Mouse (Mus musculus) embryonic facial prominence, embryonic 12.5 days (tissue): ENCODE data around the gene Mef2d. TPM values are rescaled to one million over a fixed set of nuclear protein-coding genes. Genes with fewer than 3 reads are reported as not detected.
"Not testable (repeated sequence)": the region's sequence is repeated elsewhere in the genome, so short reads cannot be mapped to it uniquely, and the experiment has no call there.

Experiments used
- ATAC-seq: fragments of 200-750 bp; cut with Nextera tagmentation; 2 replicates; pipeline ENCODE4 v1.8.0; 2017; ENCODE audit not compliant: insufficient number of reproducible peaks, insufficient read depth, low FRiP score, low TSS enrichment
- H3K27ac ChIP-seq: fragments of 300-500 bp; sonication (generic); 2 replicates; pipeline ENCODE4 v1.5.1; 2016; ENCODE audit warnings: mild to moderate bottlenecking
- H3K27me3 ChIP-seq: fragments of 300-500 bp; sonication (generic); 2 replicates; pipeline ENCODE4 v1.6.1; 2016; ENCODE audit warnings: mild to moderate bottlenecking, moderate library complexity
- H3K36me3 ChIP-seq: fragments of 300-500 bp; sonication (generic); 2 replicates; pipeline ENCODE4 v1.6.1; 2016; ENCODE audit warnings: mild to moderate bottlenecking
- H3K4me1 ChIP-seq: fragments of 300-500 bp; sonication (generic); 2 replicates; pipeline ENCODE4 v1.6.1; 2016
- H3K4me2 ChIP-seq: fragments of 300-500 bp; sonication (generic); replicated peaks from 2 replicates; pipeline ENCODE4 v1.6.1; 2016; ENCODE audit warnings: mild to moderate bottlenecking, moderate library complexity
- H3K4me3 ChIP-seq: fragments of 300-500 bp; sonication (generic); 2 replicates; pipeline ENCODE4 v1.5.1; 2016; ENCODE audit warnings: mild to moderate bottlenecking
- H3K9ac ChIP-seq: fragments of 300-500 bp; sonication (generic); 2 replicates; pipeline ENCODE4 v1.6.1; 2016; ENCODE audit warnings: mild to moderate bottlenecking, moderate library complexity
- H3K9me3 ChIP-seq: fragments of 300-500 bp; sonication (generic); 2 replicates; pipeline ENCODE4 v1.6.1; 2016; ENCODE audit warnings: mild to moderate bottlenecking, moderate library complexity
- whole genome bisulfite sequencing: fragments of 180-500 bp; shearing (Covaris S2); methylation state at CpG from one replicate; pipeline ENCODE4 v1.1.7; 2016; 5-methylcytosine and 5-hydroxymethylcytosine counted together
- polyA plus RNA-seq: library from polyadenylated mRNA; unstranded; fragments of >200 nt; fragmentation: Nextera tagmentation; extraction: Ambion mirVana; gene quantifications from 2 replicates; pipeline ENCODE4 v1.2.1, GENCODE M21; 2016

The Mef2d gene
- polyA plus RNA-seq, 1 experiment from 2014 or later = 17.7 TPM

GRCm38 (mm10) chr3:88172440-88172839 lies 30.3 kb downstream of the Mef2d start:
- H3K9me3 ChIP-seq = no peaks in the 10 kb centered on the region
- H3K4me3 ChIP-seq = no peak overlapping the region
- no peak overlapping the region for H3K4me2 ChIP-seq
- no peak overlapping the region for H3K9ac ChIP-seq
- peaks cover 43% of the 10 kb centered on the region for H3K36me3 ChIP-seq
- ATAC-seq = no peak
- H3K27me3 ChIP-seq = no peaks in the 10 kb centered on the region
- 91% methylated on average over 3 of the region's 3 CpGs for WGBS
- no peak overlapping the region for H3K27ac ChIP-seq
- H3K4me1 ChIP-seq = no peaks in the 10 kb centered on the region

GRCm38 (mm10) chr3:88173375-88173774 lies 31.2 kb downstream of the Mef2d start:
- H3K9ac ChIP-seq = no peak overlapping the region
- 49% methylated on average over 3 of the region's 3 CpGs for WGBS
- no peak for ATAC-seq
- no peaks in the 10 kb centered on the region for H3K9me3 ChIP-seq
- no peak overlapping the region for H3K27ac ChIP-seq
- peaks cover 34% of the 10 kb centered on the region for H3K36me3 ChIP-seq
- no peak overlapping the region for H3K4me2 ChIP-seq
- no peaks in the 10 kb centered on the region for H3K4me1 ChIP-seq
- no peaks in the 10 kb centered on the region for H3K27me3 ChIP-seq
- H3K4me3 ChIP-seq = no peak overlapping the region

- peaks cover 18% of the 10 kb centered on the region for H3K36me3 ChIP-seq
- WGBS = 81% methylated on average over 2 of the region's 2 CpGs
- no peaks in the 10 kb centered on the region for H3K27me3 ChIP-seq
- ATAC-seq = no peak
- no peak overlapping the region for H3K4me3 ChIP-seq
- H3K4me1 ChIP-seq = no peaks in the 10 kb centered on the region
- H3K9ac ChIP-seq = no peak overlapping the region
- H3K4me2 ChIP-seq = no peak overlapping the region
- H3K9me3 ChIP-seq = no peaks in the 10 kb centered on the region
- H3K27ac ChIP-seq = no peak overlapping the region
Measured at GRCm38 (mm10) chr3:88174894-88175293, 32.7 kb downstream of the Mef2d start.

DNA sequence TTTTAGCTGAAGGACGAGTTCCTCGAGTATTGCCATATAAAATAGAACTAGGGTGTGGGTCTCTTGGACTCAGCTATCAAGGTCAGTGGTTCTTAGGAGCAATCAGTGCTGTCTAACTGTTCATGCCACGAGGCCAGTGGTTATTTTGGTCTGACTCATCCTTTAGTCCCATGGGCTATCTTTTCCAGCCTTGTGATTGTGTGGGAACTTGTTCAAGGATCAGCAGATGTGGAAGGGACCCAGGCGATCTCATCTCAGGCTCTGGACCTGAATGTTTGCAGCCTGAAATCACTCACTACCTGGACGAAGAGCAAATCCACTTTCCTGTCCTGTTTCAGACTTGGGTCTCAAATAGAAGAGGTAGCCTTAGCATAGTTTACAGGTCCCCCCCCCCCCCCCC lies 34.9 kb downstream of the Mef2d start:
- ATAC-seq = no peak
- 66% methylated on average over 5 of the region's 5 CpGs for WGBS
- Histone ChIP-seq H3K4me1 (no peaks in the 10 kb centered on the region), H3K4me3 (peak overlapping the region; percentile 44), H3K27me3 (no peaks in the 10 kb centered on the region), H3K4me2 (peak overlapping the region; percentile 60), H3K9ac (peak overlapping the region; percentile 53), H3K36me3 (peaks cover 3% of the 10 kb centered on the region; the same call in 1 of the 2 replicates), H3K9me3 (no peaks in the 10 kb centered on the region), H3K27ac (peak overlapping the region; percentile 92)

DNA sequence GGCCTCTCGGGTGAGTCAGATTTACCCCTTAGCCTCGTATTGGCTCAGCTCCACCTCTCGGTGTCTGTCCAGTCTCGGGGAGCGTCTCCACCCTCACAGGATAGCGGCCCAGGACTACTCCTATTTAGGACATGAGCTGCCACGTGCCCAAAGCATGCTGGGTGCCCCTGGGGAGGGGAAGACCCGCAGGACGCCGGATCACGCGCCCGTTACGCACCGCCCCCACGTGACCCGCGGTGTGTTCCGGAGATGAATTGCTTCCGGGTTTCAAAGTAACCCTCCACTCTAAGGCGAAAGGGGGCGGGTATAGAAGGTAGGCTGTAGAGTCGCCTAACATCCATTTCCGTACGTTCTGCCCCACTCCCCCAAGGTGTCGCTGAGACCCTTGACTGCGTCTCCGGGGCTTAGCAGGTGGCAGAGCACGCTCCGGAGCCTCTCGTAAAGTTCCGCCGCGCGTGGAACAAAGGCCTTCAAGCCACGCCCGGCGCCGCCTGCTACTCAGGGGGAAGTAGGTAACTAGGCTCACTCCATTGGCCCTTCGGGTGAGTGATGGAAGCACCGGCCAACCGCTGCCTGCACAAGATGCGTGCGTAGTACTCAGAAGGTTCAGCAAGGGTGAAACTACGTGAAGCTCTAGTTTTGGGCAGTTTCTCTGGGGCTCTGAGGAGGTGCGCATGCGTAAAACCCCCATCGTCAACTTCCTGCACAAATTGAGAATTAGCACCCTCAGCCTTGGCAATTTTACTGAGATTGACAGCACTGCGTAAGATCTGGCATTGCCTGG lies 35.6 kb downstream of the Mef2d start:
- Histone ChIP-seq H3K4me2 (peak overlapping the region; percentile 60), H3K9me3 (no peaks in the 10 kb centered on the region), H3K36me3 (no peaks in the 10 kb centered on the region; the same call in 1 of the 2 replicates), H3K4me3 (peak overlapping the region; percentile 44), H3K9ac (peak overlapping the region; percentile 53), H3K4me1 (no peaks in the 10 kb centered on the region), H3K27ac (peak overlapping the region; percentile 92), H3K27me3 (no peaks in the 10 kb centered on the region)
- whole genome bisulfite sequencing = under 1% methylated on average over 49 of the region's 49 CpGs
- peak; percentile 99 for ATAC-seq

DNA sequence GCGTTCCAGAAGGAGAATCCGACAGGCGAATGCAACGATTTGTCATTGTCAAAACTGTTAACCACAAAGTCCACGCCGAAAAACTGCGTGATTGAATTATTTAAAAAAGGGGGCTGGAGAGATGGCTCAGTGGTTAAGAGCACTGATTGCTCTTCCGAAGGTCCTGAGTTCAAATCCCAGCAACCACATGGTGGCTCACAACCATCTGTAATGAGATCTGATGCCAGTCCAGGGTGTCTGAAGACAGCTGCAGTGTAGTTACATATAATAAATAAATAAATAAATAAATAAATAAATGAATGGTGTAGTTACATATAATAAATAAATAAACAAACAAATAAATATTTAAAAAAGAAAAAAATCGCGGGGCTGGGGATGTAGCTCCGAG lies 36.2 kb downstream of the Mef2d start:
- Histone ChIP-seq H3K4me3 (peak overlapping the region; percentile 44), H3K27ac (peak overlapping the region; percentile 92), H3K4me2 (peak overlapping the region; percentile 60), H3K9ac (0 out of 2 replicates have a peak overlapping the region, but pooled peaks have one; percentile 19)
- not testable (repeated sequence) for H3K36me3 ChIP-seq, H3K4me1 ChIP-seq, ATAC-seq, H3K9me3 ChIP-seq, H3K27me3 ChIP-seq
- WGBS = 37% methylated on average over 11 of the region's 11 CpGs

DNA sequence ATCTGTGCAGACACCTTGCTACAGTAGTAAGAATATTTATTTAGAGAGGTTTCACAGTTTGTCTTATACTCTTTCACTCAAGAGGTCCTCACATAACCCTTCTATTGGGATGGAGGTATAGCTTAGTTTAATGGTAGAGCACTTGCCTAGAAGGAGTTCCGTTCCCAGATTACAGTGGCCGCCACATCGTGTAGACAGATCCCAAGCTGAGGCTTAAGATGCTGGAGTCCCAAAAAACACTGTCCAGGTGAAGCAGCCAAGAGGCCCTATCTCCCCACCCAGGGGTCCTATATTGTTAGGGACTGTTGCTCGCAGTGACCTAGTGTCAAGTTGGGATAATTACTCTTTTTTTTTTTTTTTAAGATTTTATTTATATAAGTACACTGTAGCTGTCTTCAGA lies 36.8 kb downstream of the Mef2d start:
- ATAC-seq = no peak
- Histone ChIP-seq H3K4me3 (no peak overlapping the region), H3K9me3 (no peaks in the 10 kb centered on the region), H3K4me2 (no peak overlapping the region), H3K36me3 (no peaks in the 10 kb centered on the region), H3K4me1 (no peaks in the 10 kb centered on the region), H3K27me3 (peaks cover 4% of the 10 kb centered on the region; the same call in 1 of the 2 replicates), H3K9ac (no peak overlapping the region), H3K27ac (no peak overlapping the region)
- WGBS = 88% methylated on average over 4 of the region's 4 CpGs

DNA sequence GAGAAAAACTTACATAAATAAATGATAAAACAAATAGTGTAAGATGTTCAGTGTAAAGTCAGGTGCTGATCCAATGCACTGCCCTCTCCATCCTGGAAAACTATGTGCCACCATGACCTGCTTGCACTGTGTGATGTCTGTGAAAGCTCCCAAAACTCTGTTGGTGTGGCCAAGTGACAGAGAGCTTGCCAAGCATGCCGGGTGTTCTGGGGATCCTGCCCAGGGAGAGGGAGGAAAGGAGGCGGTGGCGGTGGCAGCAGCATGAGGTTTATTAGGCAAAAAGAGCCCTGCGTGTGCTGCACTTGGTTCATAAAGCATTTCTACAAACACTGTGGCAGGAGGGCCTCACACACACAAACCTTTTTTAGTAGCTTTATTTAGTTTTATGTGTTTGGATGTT lies 39.2 kb downstream of the Mef2d start:
- WGBS = 72% methylated on average over 4 of the region's 4 CpGs
- no peak overlapping the region for H3K4me2 ChIP-seq
- no peak overlapping the region for H3K27ac ChIP-seq
- ATAC-seq = no peak
- no peaks in the 10 kb centered on the region for H3K36me3 ChIP-seq
- H3K9me3 ChIP-seq = no peaks in the 10 kb centered on the region
- H3K27me3 ChIP-seq = peaks cover 14% of the 10 kb centered on the region; the same call in 1 of the 2 replicates
- H3K9ac ChIP-seq = no peak overlapping the region
- no peak overlapping the region for H3K4me3 ChIP-seq
- no peaks in the 10 kb centered on the region for H3K4me1 ChIP-seq

DNA sequence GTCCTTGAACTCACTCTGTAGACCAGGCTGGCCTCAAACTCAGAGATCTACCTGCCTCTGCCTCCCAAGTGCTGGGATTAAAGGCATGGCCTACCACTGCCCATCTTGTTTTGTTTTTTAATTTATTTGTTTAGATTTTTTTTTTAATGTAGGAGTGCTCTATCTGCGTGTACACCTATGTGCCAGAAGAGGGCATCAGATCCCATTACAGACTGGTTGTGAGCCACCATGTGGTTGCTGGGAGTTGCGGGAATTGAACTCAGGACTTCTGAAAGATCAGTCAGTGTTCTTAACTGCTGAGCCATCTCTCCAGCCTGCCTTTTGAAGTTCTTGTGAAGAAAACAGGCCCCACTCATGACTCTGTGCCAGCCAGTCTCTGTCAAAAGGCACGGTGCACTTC lies 44.3 kb downstream of the Mef2d start:
- H3K4me1 ChIP-seq = no peaks in the 10 kb centered on the region
- WGBS = 71% methylated on average over 3 of the region's 3 CpGs
- ATAC-seq = no peak

GRCm38 (mm10) chr3:88191146-88191545 lies 49.0 kb downstream of the Mef2d start:
- Histone ChIP-seq H3K9ac (no peak overlapping the region), H3K27me3 (peaks cover 36% of the 10 kb centered on the region)
- WGBS = 19% methylated on average over 3 of the region's 3 CpGs

More for the DNA sequence above, 44.3 kb downstream of the Mef2d start:
- Histone ChIP-seq H3K27ac (no peak overlapping the region), H3K4me3 (no peak overlapping the region), H3K9ac (no peak overlapping the region), H3K4me2 (no peak overlapping the region), H3K36me3 (no peaks in the 10 kb centered on the region), H3K27me3 (peaks cover 17% of the 10 kb centered on the region), H3K9me3 (no peaks in the 10 kb centered on the region)

DNA sequence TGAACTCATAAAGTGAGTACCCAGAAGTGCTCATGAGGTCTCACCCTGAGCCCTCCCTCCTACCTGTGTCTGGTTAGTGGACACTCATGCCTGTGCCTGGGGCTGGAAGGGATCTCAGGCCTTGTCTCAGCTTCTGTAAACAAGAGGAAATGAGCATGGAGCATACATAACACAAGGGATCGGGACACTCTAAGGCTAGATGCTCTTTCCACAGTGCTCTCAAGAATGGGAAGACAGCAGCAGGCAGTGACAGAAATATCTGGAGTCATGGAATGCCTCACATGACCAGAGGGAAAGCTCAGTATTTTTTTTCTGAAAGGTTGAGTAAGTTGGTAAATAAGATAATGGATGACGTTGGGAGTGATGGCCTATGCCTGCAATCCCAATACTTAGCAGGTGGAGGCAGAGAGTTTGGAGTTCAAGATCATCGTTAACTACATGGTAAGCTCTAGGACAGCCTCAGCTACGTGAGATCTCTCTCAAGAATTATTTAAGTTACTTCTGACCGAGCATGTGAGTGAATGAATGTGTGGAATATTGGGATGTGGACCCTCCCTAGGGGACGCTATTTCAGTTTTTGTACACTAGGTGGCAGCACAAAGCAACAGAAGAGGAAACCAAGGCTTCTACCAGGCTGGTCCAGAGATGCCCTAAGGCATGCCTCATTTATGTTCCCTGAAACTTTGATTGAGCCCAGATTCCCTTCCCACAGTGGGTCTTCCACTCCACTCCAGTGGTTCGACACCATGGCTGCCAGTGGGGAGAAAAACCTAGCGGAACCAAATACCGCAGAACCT lies 49.8 kb downstream of the Mef2d start:
- H3K4me3 ChIP-seq = no peak overlapping the region
- H3K36me3 ChIP-seq = no peaks in the 10 kb centered on the region
- H3K4me1 ChIP-seq = no peaks in the 10 kb centered on the region
- H3K27me3 ChIP-seq = peaks cover 45% of the 10 kb centered on the region
- no peak; the same call in 1 of the 2 replicates for ATAC-seq
- no peak overlapping the region for H3K4me2 ChIP-seq
- no peak overlapping the region for H3K27ac ChIP-seq
- peaks cover 3% of the 10 kb centered on the region; the same call in 1 of the 2 replicates for H3K9me3 ChIP-seq
- WGBS = 30% methylated on average over 9 of the region's 9 CpGs
- no peak overlapping the region for H3K9ac ChIP-seq

More at GRCm38 (mm10) chr3:88191146-88191545, 49.0 kb downstream of the Mef2d start:
- no peaks in the 10 kb centered on the region for H3K4me1 ChIP-seq
- H3K36me3 ChIP-seq = no peaks in the 10 kb centered on the region
- H3K4me2 ChIP-seq = no peak overlapping the region
- no peak overlapping the region for H3K27ac ChIP-seq
- H3K4me3 ChIP-seq = no peak overlapping the region
- H3K9me3 ChIP-seq = peaks cover 3% of the 10 kb centered on the region; the same call in 1 of the 2 replicates
- ATAC-seq = no peak
